Mouse (Mus musculus) cerebellum, postnatal 14 days (tissue): ENCODE measurements around the gene Gm28047.

ENCODE experiments used
- DNase-seq, 2 experiments: peaks; one replicate each; pipeline ENCODE4 v3.0.0; 2021; ENCODE audit warnings: mixed read lengths in 2 of 2

The Gm28047 gene

GRCm38 (mm10) chr15:102498322-102498721 lies 126.5 kb downstream of the Gm28047 start:
- DNase-seq: no peak

GRCm38 (mm10) chr15:102487664-102488063 lies 137.2 kb downstream of the Gm28047 start:
- no peak for DNase-seq

- no peak for DNase-seq
These were observed 139.0 kb downstream of the Gm28047 start for GRCm38 (mm10) chr15:102485853-102486252.

GRCm38 (mm10) chr15:102483136-102483535 lies 141.7 kb downstream of the Gm28047 start:
- DNase-seq: no peak

GRCm38 (mm10) chr15:102474520-102474919 lies 150.3 kb downstream of the Gm28047 start:
- no peak for DNase-seq
